Mouse (Mus musculus) neutrophil, adult 5-6 weeks (primary cell): ENCODE measurements at regions not wholly inside any gene's neighbourhood (a gene's known extent, or its start where the extent isn't known, plus 50 kb on each side); places are given as distances from the start of the nearest gene placed in this dataset.

Source experiments
- ATAC-seq: fragments of 151-379, 151-347 bp; 2 replicates; pipeline ENCODE4 v1.8.0; 2017; ENCODE audit warnings: mild to moderate bottlenecking, moderate TSS enrichment; ENCODE audit not compliant: insufficient number of reproducible peaks, poor library complexity, low FRiP score, severe bottlenecking; ENCODE audit errors: extremely low read depth

GRCm38 (mm10) chr3:149993199-149993598, 1002.8 kb upstream of the Adgrl2 start:
- ATAC-seq, result no peak

GRCm38 (mm10) chr3:149987801-149988200, 997.4 kb upstream of the Adgrl2 start:
- ATAC-seq, result no peak

GRCm38 (mm10) chr3:149956993-149957392, 966.6 kb upstream of the Adgrl2 start:
- ATAC-seq, result no peak

GRCm38 (mm10) chr3:149936197-149936596, 945.8 kb upstream of the Adgrl2 start:
- ATAC-seq, result no peak

GRCm38 (mm10) chr3:149934832-149935231, 944.5 kb upstream of the Adgrl2 start:
- ATAC-seq, result no peak

- ATAC-seq, result no peak
These were observed 938.4 kb upstream of the Adgrl2 start for GRCm38 (mm10) chr3:149928456-149929360.

- no peak for ATAC-seq
These were observed 929.9 kb upstream of the Adgrl2 start for GRCm38 (mm10) chr3:149920206-149920605.

GRCm38 (mm10) chr3:149918201-149918600, 927.8 kb upstream of the Adgrl2 start:
- no peak for ATAC-seq

- no peak for ATAC-seq
These were observed 920.4 kb upstream of the Adgrl2 start for GRCm38 (mm10) chr3:149910721-149911120.

GRCm38 (mm10) chr3:149901783-149902182, 911.4 kb upstream of the Adgrl2 start:
- ATAC-seq, result no peak

GRCm38 (mm10) chr3:149876553-149876952, 886.2 kb upstream of the Adgrl2 start:
- no peak for ATAC-seq

GRCm38 (mm10) chr3:149865945-149866344, 875.6 kb upstream of the Adgrl2 start:
- ATAC-seq, result no peak

- no peak for ATAC-seq
These were observed 856.7 kb upstream of the Adgrl2 start for GRCm38 (mm10) chr3:149846941-149847539.

- no peak for ATAC-seq
These were observed 855.6 kb upstream of the Adgrl2 start for GRCm38 (mm10) chr3:149845826-149846486.

- ATAC-seq, result no peak
These were observed 854.9 kb upstream of the Adgrl2 start for GRCm38 (mm10) chr3:149845083-149845825.

- no peak for ATAC-seq
These were observed 847.6 kb upstream of the Adgrl2 start for GRCm38 (mm10) chr3:149837921-149838320.

- ATAC-seq, result no peak
These were observed 846.3 kb upstream of the Adgrl2 start for GRCm38 (mm10) chr3:149836467-149837233.

- ATAC-seq, result no peak
These were observed 836.8 kb upstream of the Adgrl2 start for GRCm38 (mm10) chr3:149827181-149827580.
